Mouse (Mus musculus) ES-E14 (cell line): ENCODE measurements at regions not wholly inside any gene's neighbourhood (a gene's known extent, or its start where the extent isn't known, plus 50 kb on each side); places are given as distances from the start of the nearest gene placed in this dataset.
A peak's percentile ranks its signal among the peaks of the same experiment; 100 is the strongest.

Experiments
- DNase-seq: peaks from one replicate; pipeline ENCODE4 v3.0.0-alpha.2; 2013; ENCODE audit warnings: low read depth, low spot score
- H3K27ac ChIP-seq: 2 replicates; pipeline ENCODE4 v1.5.1; 2012; ENCODE audit warnings: low read depth, mild to moderate bottlenecking, low read length, moderate library complexity, mixed read lengths; ENCODE audit not compliant: poor library complexity, insufficient read depth, severe bottlenecking
- H3K36me3 ChIP-seq: 2 replicates; pipeline ENCODE4 v1.6.1; 2012; ENCODE audit warnings: mild to moderate bottlenecking, low read length, moderate library complexity, mixed read lengths; ENCODE audit not compliant: control insufficient read depth, poor library complexity, insufficient read depth, severe bottlenecking
- H3K4me1 ChIP-seq, 2 experiments: fragments of 150-350 bp in 1 of 2; sonication (generic) in 1 of 2; 2 replicates each; pipeline ENCODE4 v1.6.1; 2012; ENCODE audit warnings: low read length in 2 of 2, mild to moderate bottlenecking in 1 of 2, mixed read lengths in 1 of 2; ENCODE audit not compliant: control insufficient read depth in 2 of 2, insufficient read depth in 2 of 2, poor library complexity in 1 of 2
- H3K4me3 ChIP-seq, 2 experiments: fragments of 150-350 bp in 1 of 2; sonication (generic) in 1 of 2; 2 replicates each; pipeline ENCODE4 v1.5.1; 2012; ENCODE audit warnings: low read length in 2 of 2, low read depth in 1 of 2, mild to moderate bottlenecking in 1 of 2, mixed read lengths in 1 of 2; ENCODE audit not compliant: insufficient read depth in 1 of 2, poor library complexity in 1 of 2, severe bottlenecking in 1 of 2
- H3K9ac ChIP-seq: 2 replicates; pipeline ENCODE4 v1.6.1; 2012; ENCODE audit warnings: low read depth, mild to moderate bottlenecking, low read length, mixed read lengths; ENCODE audit not compliant: poor library complexity, insufficient read depth, severe bottlenecking
- H3K9me3 ChIP-seq: fragments of 150-350 bp; sonication (generic); 2 replicates; pipeline ENCODE4 v1.6.1; 2012; ENCODE audit warnings: low read depth, mild to moderate bottlenecking, low read length; ENCODE audit not compliant: control insufficient read depth, insufficient read depth
- CHD2 ChIP-seq: IDR thresholded peaks from 2 replicates; pipeline ENCODE4 v1.6.1; 2014; ENCODE audit warnings: mild to moderate bottlenecking, low read depth, low read length, inconsistent platforms
- HCFC1 ChIP-seq: IDR thresholded peaks from 2 replicates; pipeline ENCODE4 v1.6.1; 2012; ENCODE audit warnings: low read length, inconsistent platforms, borderline replicate concordance; ENCODE audit not compliant: insufficient read depth
- MAFK ChIP-seq: IDR thresholded peaks from 2 replicates; pipeline ENCODE4 v1.6.1; 2014; ENCODE audit warnings: mild to moderate bottlenecking, low read depth, low read length, inconsistent platforms; ENCODE audit not compliant: insufficient read depth
- ZC3H11A ChIP-seq: IDR thresholded peaks from 2 replicates; pipeline ENCODE4 v1.6.1; 2012; ENCODE audit warnings: low read depth, mild to moderate bottlenecking, inconsistent platforms, low read length, borderline replicate concordance
- ZNF384 ChIP-seq: IDR thresholded peaks from 2 replicates; pipeline ENCODE4 v1.6.1; 2012; ENCODE audit warnings: low read depth, low read length, inconsistent platforms
- in situ Hi-C, 2 experiments: fragments of 600-800 bp; cut with MboI; formaldehyde crosslinking; loops; one replicate each; pipeline ENCODE4 v1.15.1; 2025; ENCODE audit warnings: low sequenced_read_pairs in 2 of 2, inconsistent platforms in 1 of 2; ENCODE audit not compliant: unreplicated experiment in 2 of 2

GRCm38 (mm10) chr8:10768181-10768580, 240.1 kb downstream of the Irs2 start:
- Histone ChIP-seq H3K4me3 (no peak overlapping the region), H3K4me1 (0 out of 4 replicates have a peak, but pooled peaks cover 0 to 2% of the 10 kb centered on the region in 2 experiments), H3K9me3 (no peaks in the 10 kb centered on the region), H3K36me3 (no peaks in the 10 kb centered on the region), H3K9ac (no peak overlapping the region), H3K27ac (no peak overlapping the region)
- in situ Hi-C loops, result no loop called here
- TF ChIP-seq ZNF384 (no peak), ZC3H11A (no peak), CHD2 (0 out of 2 replicates have a peak, but pooled peaks have one; percentile 14), HCFC1 (no peak), MAFK (no peak)
- DNase-seq, result peak; percentile 56

GRCm38 (mm10) chr8:10763907-10764306, 244.4 kb downstream of the Irs2 start:
- no peak for DNase-seq
- Histone ChIP-seq H3K9ac (no peak overlapping the region), H3K27ac (no peak overlapping the region), H3K4me1 (peaks cover 0 to 6% of the 10 kb centered on the region in 2 experiments; a peak in 1 of 4 replicates), H3K36me3 (no peaks in the 10 kb centered on the region), H3K9me3 (no peaks in the 10 kb centered on the region), H3K4me3 (no peak overlapping the region)
- TF ChIP-seq HCFC1 (no peak), CHD2 (no peak), ZC3H11A (no peak), ZNF384 (no peak), MAFK (no peak)
- in situ Hi-C loops, result no loop called here

- no peaks in the 10 kb centered on the region for H3K36me3 ChIP-seq
These were observed 246.5 kb downstream of the Irs2 start for GRCm38 (mm10) chr8:10761694-10762305.

GRCm38 (mm10) chr8:10760851-10761693, 247.2 kb downstream of the Irs2 start:
- peaks cover 0 to 4% of the 10 kb centered on the region in 2 experiments; a peak in 1 of 4 replicates for H3K4me1 ChIP-seq
- no peaks in the 10 kb centered on the region for H3K9me3 ChIP-seq
- in situ Hi-C loops, result no loop called here
- no peak overlapping the region for H3K9ac ChIP-seq
- H3K27ac ChIP-seq, result no peak overlapping the region
- no peak for DNase-seq
- TF ChIP-seq HCFC1, result no peak
- no peak for TF ChIP-seq ZC3H11A
- TF ChIP-seq CHD2, result no peak
- no peak for TF ChIP-seq MAFK
- no peak for TF ChIP-seq ZNF384
- no peak overlapping the region for H3K4me3 ChIP-seq
- H3K36me3 ChIP-seq, result no peaks in the 10 kb centered on the region

More at GRCm38 (mm10) chr8:10761694-10762305, 246.5 kb downstream of the Irs2 start:
- H3K27ac ChIP-seq, result no peak overlapping the region
- in situ Hi-C loops, result no loop called here
- TF ChIP-seq MAFK, result no peak
- no peak for TF ChIP-seq ZC3H11A
- TF ChIP-seq ZNF384, result no peak
- no peak for TF ChIP-seq HCFC1
- no peak for TF ChIP-seq CHD2
- no peak overlapping the region for H3K9ac ChIP-seq
- no peaks in the 10 kb centered on the region for H3K9me3 ChIP-seq
- no peak for DNase-seq
- H3K4me1 ChIP-seq, result peaks cover 0 to 4% of the 10 kb centered on the region in 2 experiments; a peak in 1 of 4 replicates
- no peak overlapping the region for H3K4me3 ChIP-seq
